Mouse (Mus musculus) forebrain, embryonic 14.5 days (tissue): Measurements from ENCODE around the gene Unk. TPM values are rescaled to one million over a fixed set of nuclear protein-coding genes. Genes with fewer than 3 reads are reported as not detected.

Experiments
- ATAC-seq: fragments of 200-750 bp; cut with Nextera tagmentation; 2 replicates; pipeline ENCODE4 v1.8.0; 2017; ENCODE audit warnings: mild to moderate bottlenecking, moderate library complexity
- DNase-seq: peaks from one replicate; pipeline ENCODE4 v3.0.0-alpha.2; 2015; ENCODE audit warnings: low spot score
- H3K27ac ChIP-seq: fragments of 300-500 bp; sonication (generic); 2 replicates; pipeline ENCODE4 v1.5.1; 2014; ENCODE audit warnings: low read depth, mild to moderate bottlenecking, control low read depth, low read length, moderate library complexity
- H3K27me3 ChIP-seq: fragments of 300-500 bp; sonication (generic); replicated peaks from 2 replicates; pipeline ENCODE4 v1.6.1; 2014; ENCODE audit warnings: low read length, control low read depth, mixed read lengths; ENCODE audit not compliant: control insufficient read depth, insufficient read depth
- H3K36me3 ChIP-seq: fragments of 300-500 bp; sonication (generic); 2 replicates; pipeline ENCODE4 v1.6.1; 2014; ENCODE audit warnings: low read length, control low read depth; ENCODE audit not compliant: control insufficient read depth, insufficient read depth
- H3K4me1 ChIP-seq: fragments of 300-500 bp; sonication (generic); 2 replicates; pipeline ENCODE4 v1.6.1; 2014; ENCODE audit warnings: antibody characterized with exemption, low read length, control low read depth; ENCODE audit not compliant: control insufficient read depth, insufficient read depth
- H3K4me2 ChIP-seq: fragments of 300-500 bp; sonication (generic); 2 replicates; pipeline ENCODE4 v1.6.1; 2014; ENCODE audit warnings: mild to moderate bottlenecking, control low read depth, low read length
- H3K4me3 ChIP-seq: fragments of 300-500 bp; sonication (generic); 2 replicates; pipeline ENCODE4 v1.5.1; 2014; ENCODE audit warnings: low read depth, low read length, control low read depth
- H3K9ac ChIP-seq: fragments of 300-500 bp; sonication (generic); 2 replicates; pipeline ENCODE4 v1.6.1; 2014; ENCODE audit warnings: mild to moderate bottlenecking, low read length, control low read depth, moderate library complexity
- H3K9me3 ChIP-seq: fragments of 300-500 bp; sonication (generic); replicated peaks from 2 replicates; pipeline ENCODE4 v1.6.1; 2016; ENCODE audit warnings: low read length, control low read depth, mixed read lengths; ENCODE audit not compliant: control insufficient read depth
- WGBS: fragments of 180-500 bp; shearing (Covaris S2); extraction: QIAGEN DNeasy Blood & Tissue Kit; methylation state at CpG from one replicate; pipeline ENCODE4 v1.1.7; 2014; 5-methylcytosine and 5-hydroxymethylcytosine counted together
- polyA plus RNA-seq: library from polyadenylated mRNA; unstranded; fragments of >200 nt; fragmentation: Nextera tagmentation; extraction: Ambion mirVana; gene quantifications from 2 replicates; pipeline ENCODE4 v1.2.1, GENCODE M21; 2014

Gene Unk
- polyA plus RNA-seq, 1 experiment from 2014 or later, result 23.4 TPM

DNA sequence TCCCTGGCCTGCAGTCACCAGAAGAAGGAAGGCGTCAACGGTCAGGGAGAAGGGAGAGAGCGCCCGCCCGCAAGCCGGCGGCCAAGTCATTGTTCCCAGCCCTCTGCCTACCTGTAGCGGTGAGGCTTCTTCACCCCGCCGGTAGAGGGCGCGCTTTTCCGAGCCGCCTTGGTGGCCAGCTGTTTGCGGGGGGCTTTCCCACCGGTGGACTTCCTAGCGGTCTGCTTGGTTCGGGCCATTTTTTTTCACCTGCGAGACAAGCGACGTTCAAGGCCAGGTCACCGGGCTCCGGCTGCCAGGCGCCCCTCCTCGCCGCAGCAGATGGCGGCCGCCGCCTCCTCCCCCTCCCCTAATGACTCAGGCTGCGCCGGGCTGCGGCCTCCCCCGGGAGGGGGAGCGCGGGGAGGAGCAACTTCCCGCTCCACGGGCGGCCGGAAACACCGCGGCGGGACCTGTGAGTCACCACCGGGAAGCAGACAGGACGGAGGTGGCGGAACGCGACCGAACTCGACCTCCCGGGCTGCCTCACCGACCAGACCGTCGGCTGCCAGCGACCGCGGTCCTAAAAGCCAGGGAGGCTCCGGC lies 6.3 kb upstream of the Unk start:
- Histone ChIP-seq H3K36me3 (peaks cover 24% of the 10 kb centered on the region; the same call in 1 of the 2 replicates), H3K9me3 (no peaks in the 10 kb centered on the region), H3K9ac (peak overlapping the region; percentile 100), H3K4me1 (peaks cover 7% of the 10 kb centered on the region; the same call in 1 of the 2 replicates), H3K27me3 (no peaks in the 10 kb centered on the region), H3K27ac (peak overlapping the region; percentile 99), H3K4me2 (peak overlapping the region; percentile 50), H3K4me3 (peak overlapping the region; percentile 98)
- under 1% methylated on average over 56 of the region's 57 CpGs for WGBS
- peak; percentile 79 for DNase-seq
- peak; percentile 58 for ATAC-seq

DNA sequence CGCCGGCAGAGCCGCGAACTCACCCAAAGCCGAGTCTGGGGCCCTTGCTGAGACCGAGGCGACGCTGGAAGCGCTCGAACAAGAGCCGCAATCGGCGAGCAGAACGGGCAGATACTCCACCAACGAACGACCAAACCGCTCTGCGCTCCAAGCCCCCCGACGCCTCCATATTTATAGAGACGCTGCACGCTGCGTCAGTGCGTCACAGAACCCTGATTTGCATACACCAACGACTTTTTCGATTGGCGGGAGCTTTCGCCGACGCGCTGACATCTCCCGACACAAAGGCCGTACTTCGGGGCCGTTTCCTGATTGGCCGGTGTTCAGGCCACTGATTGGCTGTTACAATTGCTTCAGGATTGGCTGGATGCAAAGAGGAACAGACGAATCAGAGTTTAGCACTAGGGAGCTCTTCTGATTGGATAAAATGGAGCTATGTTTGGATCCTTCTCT lies 5.7 kb upstream of the Unk start:
- no peaks in the 10 kb centered on the region for H3K9me3 ChIP-seq
- peak overlapping the region; percentile 50; the same call in 1 of the 2 replicates for H3K4me2 ChIP-seq
- peak overlapping the region; percentile 99 for H3K27ac ChIP-seq
- peak; percentile 97 for ATAC-seq
- 0% methylated on average over 37 of the region's 37 CpGs for WGBS
- H3K9ac ChIP-seq, result peak overlapping the region; percentile 100
- peaks cover 7% of the 10 kb centered on the region; the same call in 1 of the 2 replicates for H3K4me1 ChIP-seq
- DNase-seq, result peak; percentile 100
- peak overlapping the region; percentile 98 for H3K4me3 ChIP-seq
- no peaks in the 10 kb centered on the region for H3K27me3 ChIP-seq
- H3K36me3 ChIP-seq, result peaks cover 24% of the 10 kb centered on the region; the same call in 1 of the 2 replicates

DNA sequence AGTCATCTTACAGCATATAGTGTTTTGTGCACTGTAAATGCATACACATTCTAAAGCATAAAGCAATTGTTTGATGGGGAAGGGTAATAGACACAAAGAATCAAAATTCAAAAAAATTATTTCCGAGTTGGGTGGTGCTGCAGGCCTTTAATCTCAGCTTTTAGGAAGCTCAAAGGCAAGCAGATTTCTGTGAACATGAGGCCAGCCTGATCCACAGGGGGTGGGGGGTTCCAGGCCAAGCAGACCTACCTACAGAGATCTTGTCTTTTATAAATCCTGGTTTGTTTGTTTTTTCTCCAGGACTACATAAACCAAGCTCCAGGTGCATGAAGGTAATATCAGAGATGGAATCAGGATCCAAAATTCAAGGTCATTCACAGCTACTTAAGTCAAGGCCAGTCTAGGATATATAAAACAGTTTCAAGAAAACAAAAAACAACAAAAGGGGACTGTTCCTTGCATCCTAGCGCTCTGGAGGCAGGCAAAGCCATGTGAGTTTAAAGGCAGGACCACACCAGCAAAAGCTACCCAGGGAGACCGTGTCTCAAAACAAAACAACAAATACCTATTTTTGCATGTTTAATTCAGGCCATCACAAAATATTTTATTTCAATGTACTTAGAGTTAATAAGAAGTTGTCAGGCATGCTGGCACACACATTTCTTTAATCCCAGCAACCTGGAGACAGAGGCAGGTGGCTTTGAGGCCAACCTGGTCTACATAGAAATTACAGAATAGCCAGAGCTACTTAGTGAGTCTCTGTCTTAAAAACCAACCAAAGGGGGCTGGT lies 4.9 kb upstream of the Unk start:
- H3K27ac ChIP-seq, result no peak overlapping the region
- H3K27me3 ChIP-seq, result no peaks in the 10 kb centered on the region
- H3K4me1 ChIP-seq, result peaks cover 10% of the 10 kb centered on the region; the same call in 1 of the 2 replicates
- ATAC-seq (no peak), DNase-seq (no peak)
- H3K4me2 ChIP-seq, result no peak overlapping the region
- no peak overlapping the region for H3K4me3 ChIP-seq
- H3K9me3 ChIP-seq, result no peaks in the 10 kb centered on the region
- H3K9ac ChIP-seq, result no peak overlapping the region
- peaks cover 20% of the 10 kb centered on the region; the same call in 1 of the 2 replicates for H3K36me3 ChIP-seq
- 93% methylated on average over 3 of the region's 3 CpGs for WGBS

DNA sequence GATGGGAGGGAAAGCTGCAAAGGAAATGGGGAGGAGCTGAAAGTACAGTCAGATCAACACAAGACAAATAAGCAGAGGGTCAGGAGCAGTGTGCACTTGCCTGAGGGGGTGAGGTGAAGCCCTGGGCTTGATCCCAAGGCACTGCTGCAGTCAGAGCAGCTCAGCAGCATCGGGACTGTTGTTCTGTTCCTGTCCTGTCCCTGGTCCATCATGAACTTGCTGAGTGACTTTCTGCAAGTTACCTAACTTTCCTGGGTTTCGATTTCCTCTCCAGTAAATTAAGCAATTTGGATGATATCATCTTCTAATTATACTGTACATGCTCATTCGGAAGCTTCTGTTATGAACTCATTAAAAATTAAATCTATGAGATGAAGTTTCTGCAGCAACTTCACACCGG lies 2.4 kb upstream of the Unk start, which contains the start of gene H3f3b:
TSS of gene H3f3b (minus strand) at position 207 of the 400 bp plus-strand sequence.
- Histone ChIP-seq H3K36me3 (peaks cover 4% of the 10 kb centered on the region; the same call in 1 of the 2 replicates), H3K4me1 (peaks cover 12% of the 10 kb centered on the region), H3K4me2 (no peak within 1 kb of the TSS), H3K9me3 (no peaks in the 10 kb centered on the region), H3K9ac (no peak within 1 kb of the TSS), H3K4me3 (no peak within 1 kb of the TSS), H3K27ac (no peak within 1 kb of the TSS), H3K27me3 (no peaks in the 10 kb centered on the region)
- WGBS, result 86% methylated on average over 4 of the region's 4 CpGs
- no peak for ATAC-seq
- no peak for DNase-seq

DNA sequence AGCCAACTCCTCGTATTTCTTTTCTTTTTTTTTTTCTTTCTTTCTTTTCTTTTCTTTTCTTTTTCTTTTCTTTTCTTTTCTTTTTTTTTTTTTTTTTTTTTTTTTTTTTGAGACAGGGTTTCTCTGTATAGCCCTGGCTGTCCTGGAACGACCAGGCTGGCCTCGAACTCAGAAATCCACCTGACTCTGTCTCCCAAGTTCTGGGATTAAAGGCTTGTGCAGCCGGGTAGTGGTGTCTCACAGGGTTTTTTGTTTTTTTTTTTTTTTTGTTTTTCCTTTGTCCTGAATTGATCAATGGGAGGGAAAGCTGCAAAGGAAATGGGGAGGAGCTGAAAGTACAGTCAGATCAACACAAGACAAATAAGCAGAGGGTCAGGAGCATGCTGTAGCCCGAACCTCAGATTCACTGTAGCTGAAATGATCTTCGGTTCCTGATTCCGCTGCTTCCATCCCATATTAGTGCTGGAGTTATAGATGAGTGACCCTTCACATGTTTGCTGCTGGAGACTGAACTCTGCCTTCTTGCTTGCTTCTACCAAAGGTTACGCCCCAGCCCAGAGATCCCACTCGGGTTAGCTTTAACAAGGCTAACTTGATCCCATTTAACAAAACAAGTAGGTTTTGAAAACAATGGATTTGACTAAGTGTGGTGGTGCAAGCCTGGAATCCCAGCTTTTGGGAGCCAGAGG lies 1.8 kb upstream of the Unk start:
- Histone ChIP-seq H3K4me1 (peaks cover 12% of the 10 kb centered on the region), H3K9ac (no peak overlapping the region), H3K4me3 (no peak overlapping the region), H3K36me3 (peaks cover 5% of the 10 kb centered on the region; the same call in 1 of the 2 replicates), H3K9me3 (no peaks in the 10 kb centered on the region), H3K27ac (no peak overlapping the region), H3K27me3 (no peaks in the 10 kb centered on the region), H3K4me2 (no peak overlapping the region)
- WGBS, result 74% methylated on average over 9 of the region's 9 CpGs
- ATAC-seq (no peak), DNase-seq (no peak)

DNA sequence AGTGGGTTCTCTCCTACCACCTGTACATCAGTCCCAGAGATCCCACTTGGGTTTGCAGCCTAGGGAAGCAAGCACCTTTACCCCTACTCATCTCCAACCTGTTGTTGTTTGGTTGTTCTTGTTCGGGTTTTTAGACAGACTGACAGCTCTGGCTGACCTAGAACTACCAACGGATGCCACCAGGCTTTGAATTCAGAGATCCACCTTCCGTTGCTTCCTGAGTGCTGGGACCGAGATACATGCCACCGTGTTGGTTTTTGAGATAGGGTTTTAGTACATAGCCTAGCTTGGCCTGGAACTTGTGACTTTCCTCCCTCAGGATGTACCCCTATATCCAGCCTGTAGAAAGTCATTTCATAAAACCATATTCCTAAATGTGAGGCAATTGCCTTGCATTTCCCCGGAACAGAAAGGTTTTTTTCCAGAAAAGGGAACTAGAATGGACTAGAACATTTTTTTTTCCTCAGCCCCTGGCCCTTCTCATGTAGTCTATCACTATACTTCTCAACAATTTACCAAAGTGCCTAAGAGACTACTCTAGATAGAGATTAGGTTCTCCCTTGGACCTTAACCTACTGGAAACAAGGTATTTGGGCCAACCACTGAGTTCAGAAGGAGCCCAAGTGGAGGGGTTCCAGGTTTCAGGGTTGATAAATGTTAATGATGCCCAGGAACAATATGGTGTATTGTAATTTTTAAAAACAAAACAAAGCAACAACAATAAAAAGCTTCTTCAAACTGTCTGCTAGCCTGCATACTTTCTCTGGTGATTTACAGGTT lies 846 bp upstream of the Unk start:
- DNase-seq (no peak), ATAC-seq (no peak)
- Histone ChIP-seq H3K4me2 (peak overlapping the region; percentile 49), H3K4me3 (peak overlapping the region; percentile 70), H3K4me1 (peaks cover 12% of the 10 kb centered on the region), H3K9me3 (no peaks in the 10 kb centered on the region), H3K27me3 (no peaks in the 10 kb centered on the region), H3K36me3 (0 out of 2 replicates have a peak, but pooled peaks cover 3% of the 10 kb centered on the region), H3K9ac (peak overlapping the region; percentile 49; the same call in 1 of the 2 replicates), H3K27ac (no peak overlapping the region)
- 90% methylated on average over 6 of the region's 6 CpGs for WGBS

DNA sequence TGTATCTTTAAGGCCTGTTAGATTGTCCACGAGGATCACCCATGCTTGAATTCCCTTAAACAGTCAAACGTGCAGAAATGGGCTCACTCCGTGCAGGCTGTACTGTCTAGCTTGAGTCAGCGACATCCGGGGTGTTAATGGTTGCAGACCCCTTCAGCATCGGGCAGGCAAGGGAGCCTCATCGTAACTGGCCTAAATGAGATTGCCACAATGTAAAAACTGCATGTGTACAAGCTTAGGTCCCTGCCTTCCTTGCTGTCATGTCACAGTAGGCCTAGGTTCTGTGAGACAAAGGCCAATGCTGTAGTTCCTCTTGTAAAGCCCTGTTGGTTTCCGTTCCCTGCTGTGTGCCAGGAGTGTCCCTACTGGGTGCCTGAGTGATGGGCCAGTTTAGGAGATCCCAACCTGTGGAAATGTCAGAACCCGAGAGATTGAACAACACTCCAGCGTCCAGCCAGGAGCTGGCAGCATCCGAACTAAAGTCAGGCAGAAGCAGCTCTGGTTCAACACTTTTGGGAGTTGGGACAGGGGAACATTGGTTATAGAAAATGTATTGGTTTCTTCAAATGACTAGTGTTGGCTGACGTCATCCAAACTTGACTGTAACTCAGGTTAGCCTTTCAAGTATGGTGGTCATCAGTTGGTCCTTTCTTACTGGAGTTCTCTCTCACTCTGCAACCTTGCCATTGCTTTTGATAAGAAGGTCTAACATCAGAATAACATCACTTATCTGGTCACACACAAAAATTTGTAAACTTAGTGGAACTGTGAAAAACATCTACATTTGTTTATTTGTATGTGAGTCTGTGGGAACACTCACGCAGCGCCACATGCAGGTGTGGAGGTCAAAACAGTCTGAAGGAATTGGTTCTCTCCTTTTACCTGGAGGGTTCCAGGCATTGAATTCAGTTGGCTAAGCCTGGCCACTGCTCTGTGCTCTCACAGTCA lies 1.1 kb downstream of the Unk start:
- ATAC-seq (peak; percentile 17), DNase-seq (peak; percentile 56)
- H3K36me3 ChIP-seq, result 0 out of 2 replicates have a peak, but pooled peaks cover 7% of the 10 kb centered on the region
- 26% methylated on average over 14 of the region's 14 CpGs for WGBS
- H3K4me1 ChIP-seq, result peaks cover 12% of the 10 kb centered on the region
- H3K4me3 ChIP-seq, result peak overlapping the region; percentile 70
- H3K9me3 ChIP-seq, result no peaks in the 10 kb centered on the region
- peak overlapping the region; percentile 98 for H3K27ac ChIP-seq
- no peaks in the 10 kb centered on the region for H3K27me3 ChIP-seq
- H3K4me2 ChIP-seq, result peak overlapping the region; percentile 94
- peak overlapping the region; percentile 89 for H3K9ac ChIP-seq
